Mouse (Mus musculus) embryonic facial prominence, embryonic 15.5 days (tissue): ENCODE measurements around the gene Ttc32. TPM values are rescaled to one million over a fixed set of nuclear protein-coding genes. Genes with fewer than 3 reads are reported as not detected.

Experiments used
- ATAC-seq: fragments of 200-750 bp; cut with Nextera tagmentation; 2 replicates; pipeline ENCODE4 v1.8.0; 2017; ENCODE audit warnings: low read depth, moderate TSS enrichment; ENCODE audit not compliant: insufficient number of reproducible peaks, low FRiP score, low TSS enrichment
- H3K27ac ChIP-seq: fragments of 300-500 bp; sonication (generic); replicated peaks from 2 replicates; pipeline ENCODE4 v1.5.1; 2015; ENCODE audit warnings: mild to moderate bottlenecking, inconsistent platforms
- H3K27me3 ChIP-seq: fragments of 300-500 bp; sonication (generic); 2 replicates; pipeline ENCODE4 v1.6.1; 2015; ENCODE audit warnings: inconsistent platforms
- H3K36me3 ChIP-seq: fragments of 300-500 bp; sonication (generic); 2 replicates; pipeline ENCODE4 v1.6.1; 2015; ENCODE audit warnings: mild to moderate bottlenecking, inconsistent platforms
- H3K4me1 ChIP-seq: fragments of 300-500 bp; sonication (generic); 2 replicates; pipeline ENCODE4 v1.6.1; 2015; ENCODE audit warnings: inconsistent platforms
- H3K4me2 ChIP-seq: fragments of 300-500 bp; sonication (generic); replicated peaks from 2 replicates; pipeline ENCODE4 v1.6.1; 2015; ENCODE audit warnings: mild to moderate bottlenecking, inconsistent platforms
- H3K4me3 ChIP-seq: fragments of 300-500 bp; sonication (generic); replicated peaks from 2 replicates; pipeline ENCODE4 v1.5.1; 2015; ENCODE audit warnings: mild to moderate bottlenecking, inconsistent platforms
- H3K9ac ChIP-seq: fragments of 300-500 bp; sonication (generic); 2 replicates; pipeline ENCODE4 v1.6.1; 2015; ENCODE audit warnings: inconsistent platforms
- H3K9me3 ChIP-seq: fragments of 300-500 bp; sonication (generic); replicated peaks from 2 replicates; pipeline ENCODE4 v1.6.1; 2016; ENCODE audit warnings: inconsistent platforms
- WGBS: fragments of 180-500 bp; shearing (Covaris S2); methylation state at CpG from one replicate; pipeline ENCODE4 v1.1.7; 2015; 5-methylcytosine and 5-hydroxymethylcytosine counted together
- polyA plus RNA-seq: library from polyadenylated mRNA; unstranded; fragments of >200 nt; fragmentation: Nextera tagmentation; extraction: Ambion mirVana; gene quantifications from 2 replicates; pipeline ENCODE4 v1.2.1, GENCODE M21; 2015

Gene Ttc32
- polyA plus RNA-seq = 14.4 and 14.5 TPM in 2 replicates

- Histone ChIP-seq H3K36me3 (peaks cover 11% of the 10 kb centered on the region; the same call in 1 of the 2 replicates), H3K4me2 (peak within 1 kb of the TSS; percentile 70), H3K4me3 (peak within 1 kb of the TSS; percentile 60), H3K27me3 (no peaks in the 10 kb centered on the region), H3K4me1 (peaks cover 7% of the 10 kb centered on the region; the same call in 1 of the 2 replicates), H3K9ac (peak within 1 kb of the TSS; percentile 81), H3K9me3 (no peaks in the 10 kb centered on the region), H3K27ac (peak within 1 kb of the TSS; percentile 98)
- peak; percentile 94 for ATAC-seq
- WGBS = under 1% methylated on average over 69 of the region's 69 CpGs
Measured at GRCm38 (mm10) chr12:9029888-9030723, at the start of gene Ttc32. TSS of gene Ttc32 (plus strand) at chr12:9029997.

- 76% methylated on average over 8 of the region's 8 CpGs for WGBS
- H3K27ac ChIP-seq = no peak overlapping the region
- 0 out of 2 replicates have a peak, but pooled peaks cover under 1% of the 10 kb centered on the region for H3K36me3 ChIP-seq
- no peak overlapping the region for H3K9ac ChIP-seq
- H3K4me3 ChIP-seq = no peak overlapping the region
- no peak for ATAC-seq
- H3K27me3 ChIP-seq = no peaks in the 10 kb centered on the region
- no peaks in the 10 kb centered on the region for H3K9me3 ChIP-seq
- H3K4me2 ChIP-seq = no peak overlapping the region
- no peaks in the 10 kb centered on the region for H3K4me1 ChIP-seq
Measured at GRCm38 (mm10) chr12:8993231-8993630, 36.6 kb upstream of the Ttc32 start.

- no peak overlapping the region for H3K27ac ChIP-seq
- H3K9me3 ChIP-seq = no peaks in the 10 kb centered on the region
- H3K4me3 ChIP-seq = no peak overlapping the region
- no peak for ATAC-seq
- H3K9ac ChIP-seq = no peak overlapping the region
- H3K4me2 ChIP-seq = no peak overlapping the region
- 0 out of 2 replicates have a peak, but pooled peaks cover 4% of the 10 kb centered on the region for H3K36me3 ChIP-seq
- no peaks in the 10 kb centered on the region for H3K27me3 ChIP-seq
- no peaks in the 10 kb centered on the region for H3K4me1 ChIP-seq
- 91% methylated on average over 4 of the region's 4 CpGs for WGBS
Measured at GRCm38 (mm10) chr12:8998318-8998717, 31.5 kb upstream of the Ttc32 start.

GRCm38 (mm10) chr12:9002038-9002648 lies 27.7 kb upstream of the Ttc32 start:
- no peak for ATAC-seq
- 0 out of 2 replicates have a peak overlapping the region, but pooled peaks have one; percentile 8 for H3K4me2 ChIP-seq
- H3K36me3 ChIP-seq = 0 out of 2 replicates have a peak, but pooled peaks cover 4% of the 10 kb centered on the region
- no peaks in the 10 kb centered on the region for H3K27me3 ChIP-seq
- H3K4me1 ChIP-seq = no peaks in the 10 kb centered on the region
- no peak overlapping the region; the same call in 1 of the 2 replicates for H3K9ac ChIP-seq
- WGBS = 6% methylated on average over 5 of the region's 5 CpGs
- no peaks in the 10 kb centered on the region for H3K9me3 ChIP-seq
- H3K27ac ChIP-seq = no peak overlapping the region
- no peak overlapping the region for H3K4me3 ChIP-seq

- Histone ChIP-seq H3K4me3 (no peak overlapping the region), H3K4me2 (no peak overlapping the region), H3K36me3 (no peaks in the 10 kb centered on the region), H3K27me3 (no peaks in the 10 kb centered on the region), H3K9me3 (no peaks in the 10 kb centered on the region), H3K4me1 (no peaks in the 10 kb centered on the region), H3K9ac (no peak overlapping the region), H3K27ac (no peak overlapping the region)
- ATAC-seq = no peak
- 53% methylated on average over 4 of the region's 4 CpGs for WGBS
Measured at GRCm38 (mm10) chr12:9007146-9007545, 22.7 kb upstream of the Ttc32 start.

GRCm38 (mm10) chr12:9007811-9008210 lies 22.0 kb upstream of the Ttc32 start:
- no peaks in the 10 kb centered on the region for H3K9me3 ChIP-seq
- WGBS = 85% methylated on average over 6 of the region's 6 CpGs
- H3K4me1 ChIP-seq = no peaks in the 10 kb centered on the region
- ATAC-seq = no peak
- no peaks in the 10 kb centered on the region for H3K27me3 ChIP-seq
- H3K4me3 ChIP-seq = no peak overlapping the region
- H3K27ac ChIP-seq = no peak overlapping the region
- peaks cover 3% of the 10 kb centered on the region; the same call in 1 of the 2 replicates for H3K36me3 ChIP-seq
- H3K9ac ChIP-seq = no peak overlapping the region
- H3K4me2 ChIP-seq = no peak overlapping the region

- no peak overlapping the region for H3K9ac ChIP-seq
- H3K4me2 ChIP-seq = no peak overlapping the region
- WGBS = 61% methylated on average over 4 of the region's 4 CpGs
Measured at GRCm38 (mm10) chr12:9010311-9010710, 19.5 kb upstream of the Ttc32 start.

GRCm38 (mm10) chr12:9016376-9016775 lies 13.4 kb upstream of the Ttc32 start:
- H3K9ac ChIP-seq = no peak overlapping the region
- H3K4me3 ChIP-seq = no peak overlapping the region
- WGBS = 92% methylated on average over 9 of the region's 9 CpGs
- no peaks in the 10 kb centered on the region for H3K4me1 ChIP-seq
- no peak overlapping the region for H3K4me2 ChIP-seq
- H3K27ac ChIP-seq = no peak overlapping the region
- H3K27me3 ChIP-seq = no peaks in the 10 kb centered on the region
- ATAC-seq = no peak
- H3K9me3 ChIP-seq = no peaks in the 10 kb centered on the region
- peaks cover 15% of the 10 kb centered on the region for H3K36me3 ChIP-seq

More at GRCm38 (mm10) chr12:9010311-9010710, 19.5 kb upstream of the Ttc32 start:
- H3K4me1 ChIP-seq = no peaks in the 10 kb centered on the region
- peaks cover 4% of the 10 kb centered on the region; the same call in 1 of the 2 replicates for H3K36me3 ChIP-seq
- H3K9me3 ChIP-seq = no peaks in the 10 kb centered on the region
- H3K27ac ChIP-seq = no peak overlapping the region
- no peak for ATAC-seq
- no peaks in the 10 kb centered on the region for H3K27me3 ChIP-seq
- H3K4me3 ChIP-seq = no peak overlapping the region

GRCm38 (mm10) chr12:9020431-9020830 lies 9.4 kb upstream of the Ttc32 start:
- no peak for ATAC-seq

GRCm38 (mm10) chr12:9020986-9021385 lies 8.8 kb upstream of the Ttc32 start:
- H3K27me3 ChIP-seq = no peaks in the 10 kb centered on the region
- 67% methylated on average over 3 of the region's 3 CpGs for WGBS
- no peak for ATAC-seq
- H3K36me3 ChIP-seq = peaks cover 11% of the 10 kb centered on the region; the same call in 1 of the 2 replicates
- H3K4me3 ChIP-seq = no peak overlapping the region
- no peaks in the 10 kb centered on the region for H3K4me1 ChIP-seq
- H3K27ac ChIP-seq = no peak overlapping the region
- no peak overlapping the region for H3K4me2 ChIP-seq
- H3K9ac ChIP-seq = no peak overlapping the region
- H3K9me3 ChIP-seq = no peaks in the 10 kb centered on the region

More at GRCm38 (mm10) chr12:9020431-9020830, 9.4 kb upstream of the Ttc32 start:
- 92% methylated on average over 8 of the region's 8 CpGs for WGBS
- H3K36me3 ChIP-seq = peaks cover 11% of the 10 kb centered on the region; the same call in 1 of the 2 replicates
- H3K27ac ChIP-seq = no peak overlapping the region
- H3K27me3 ChIP-seq = no peaks in the 10 kb centered on the region
- no peak overlapping the region for H3K4me2 ChIP-seq
- H3K4me3 ChIP-seq = no peak overlapping the region
- H3K4me1 ChIP-seq = no peaks in the 10 kb centered on the region
- no peak overlapping the region for H3K9ac ChIP-seq
- no peaks in the 10 kb centered on the region for H3K9me3 ChIP-seq

- H3K4me1 ChIP-seq = no peaks in the 10 kb centered on the region
- H3K9ac ChIP-seq = no peak overlapping the region
- WGBS = 55% methylated on average over 4 of the region's 4 CpGs
Measured at GRCm38 (mm10) chr12:9023031-9023430, 6.8 kb upstream of the Ttc32 start.

More at GRCm38 (mm10) chr12:9023031-9023430, 6.8 kb upstream of the Ttc32 start:
- Histone ChIP-seq H3K4me3 (no peak overlapping the region), H3K36me3 (peaks cover 11% of the 10 kb centered on the region), H3K4me2 (no peak overlapping the region), H3K27me3 (no peaks in the 10 kb centered on the region), H3K9me3 (no peaks in the 10 kb centered on the region), H3K27ac (no peak overlapping the region)
- no peak for ATAC-seq
